Mouse (Mus musculus) layer of hippocampus, adult 18-20 months (tissue): Measurements from ENCODE around the gene Bdh2. TPM values are rescaled to one million over a fixed set of nuclear protein-coding genes. Genes with fewer than 3 reads are reported as not detected.

Experiments used
- DNase-seq, 2 experiments: peaks; one replicate each; pipeline ENCODE4 v3.0.0; 2022; ENCODE audit warnings: low spot score in 2 of 2
- total RNA-seq, 2 experiments: library from RNA; stranded (reverse); gene quantifications; 2 replicates each; pipeline ENCODE4 v1.2.3; 2021

Gene Bdh2
- total RNA-seq, 2 experiments from 2014 or later = 5.4 to 6.3 TPM

DNA sequence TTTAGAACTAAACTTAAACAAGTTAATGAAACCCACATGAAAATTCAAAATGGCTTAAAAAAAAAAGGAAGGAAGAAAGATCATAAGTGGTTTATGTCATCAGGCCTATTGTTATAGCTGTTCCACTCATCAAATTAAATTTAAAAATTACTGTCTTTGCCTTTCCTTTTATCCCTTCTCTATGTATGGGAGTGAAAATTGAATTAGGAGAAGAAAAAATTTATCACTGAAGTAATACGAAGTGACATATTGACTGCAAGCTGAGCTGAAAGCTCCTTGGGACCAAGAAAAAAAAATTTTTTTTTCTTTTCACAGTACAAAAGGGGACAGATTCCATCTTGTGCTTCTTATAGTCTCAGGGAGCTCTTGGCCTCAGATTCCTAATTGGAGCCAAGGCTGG lies 14.5 kb downstream of the Bdh2 start:
- DNase-seq = no peak

DNA sequence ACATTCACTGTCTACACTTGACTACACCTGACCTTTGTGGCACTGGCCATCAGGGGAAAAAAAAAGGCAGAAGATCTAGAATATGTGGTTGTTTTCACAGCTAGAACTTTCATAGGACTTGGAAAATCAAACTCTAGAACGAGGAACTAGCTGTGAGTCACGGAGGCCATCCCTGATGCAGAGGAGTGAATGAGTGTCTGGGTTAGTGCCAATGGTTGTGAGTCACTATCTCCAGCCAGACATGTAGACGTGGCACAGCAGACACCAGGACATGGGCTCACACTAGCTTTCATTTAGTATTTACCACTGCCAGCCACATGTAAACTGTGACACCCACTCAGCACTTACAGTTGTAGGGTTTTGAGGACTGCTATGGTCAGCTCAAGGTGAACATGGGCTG lies 17.5 kb downstream of the Bdh2 start:
- DNase-seq = peak; percentile 14 to 48

DNA sequence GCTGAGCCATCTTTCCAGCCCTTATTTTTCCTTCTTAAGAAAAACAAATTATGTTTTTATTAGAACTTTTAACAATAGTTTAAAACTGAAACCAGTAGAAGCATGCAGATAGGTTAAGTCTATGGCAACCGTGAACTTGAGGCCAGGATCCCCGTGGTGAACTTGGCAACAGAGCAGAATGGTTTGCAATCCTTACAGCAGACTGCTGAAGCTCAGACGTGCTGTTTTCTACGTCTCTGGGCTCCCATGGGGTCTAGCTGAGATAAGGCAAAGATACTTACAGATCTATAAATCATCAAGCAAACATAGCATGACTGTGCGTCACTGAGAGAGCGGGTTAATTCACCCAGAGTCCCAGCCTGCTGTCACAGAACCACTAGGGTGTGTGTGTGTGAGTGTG lies 19.1 kb downstream of the Bdh2 start:
- no peak for DNase-seq

DNA sequence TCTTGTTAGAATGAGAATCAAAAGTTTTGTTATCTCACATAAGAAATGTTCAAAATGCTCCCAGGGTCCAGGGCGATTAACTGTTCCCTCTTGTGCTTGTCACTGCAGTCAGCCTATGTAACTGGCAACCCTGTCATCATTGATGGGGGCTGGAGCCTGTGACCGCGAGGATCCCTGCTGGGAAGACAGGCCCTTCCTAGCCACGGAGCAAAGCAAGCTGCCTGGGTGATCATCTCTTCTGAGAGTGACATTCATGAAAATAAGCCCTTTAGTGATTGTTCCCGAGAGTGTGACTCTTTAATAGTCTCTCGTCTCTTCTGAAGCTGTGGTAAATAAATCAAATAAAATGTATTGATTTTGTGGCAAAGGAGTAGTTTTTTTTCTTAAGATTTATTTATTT lies 23.0 kb downstream of the Bdh2 start:
- DNase-seq = no peak

- DNase-seq = no peak
Measured at GRCm38 (mm10) chr3:135304566-135304965, 23.5 kb downstream of the Bdh2 start.

GRCm38 (mm10) chr3:135307411-135308259 lies 26.6 kb downstream of the Bdh2 start, which contains the start of gene Slc9b2:
Gene Slc9b2 (plus strand): TSS chr3:135307700.
- DNase-seq = peak in 1 of 2 experiments; percentile 11

DNA sequence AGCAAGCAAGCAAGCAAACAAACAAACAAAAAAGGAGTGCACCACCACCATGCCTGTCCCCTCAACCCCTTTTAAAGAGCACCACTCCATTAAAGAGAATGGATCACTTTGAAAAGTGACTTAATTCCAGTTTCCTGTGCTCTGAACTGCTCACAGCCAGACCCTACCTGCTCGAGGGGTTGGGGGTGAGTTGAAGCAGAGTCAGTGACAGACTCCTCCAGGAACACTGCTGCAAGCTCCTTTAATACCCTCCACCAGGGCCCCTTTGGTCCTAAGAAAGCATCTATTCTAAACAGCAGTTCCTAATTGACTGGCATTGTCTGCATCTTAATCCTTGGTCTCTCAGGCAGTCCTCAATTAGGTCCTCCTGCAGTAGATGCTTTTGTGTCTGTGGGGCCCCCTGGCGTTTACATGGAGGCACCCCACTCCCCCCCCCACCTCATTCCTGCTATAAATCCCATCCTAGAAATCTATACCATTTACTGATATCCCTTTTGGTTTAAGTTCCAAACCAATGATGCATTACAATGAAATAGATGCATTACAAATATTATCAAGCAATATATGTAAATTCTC lies 32.0 kb downstream of the Bdh2 start:
- no peak for DNase-seq

GRCm38 (mm10) chr3:135313727-135314126 lies 32.7 kb downstream of the Bdh2 start:
- no peak for DNase-seq

DNA sequence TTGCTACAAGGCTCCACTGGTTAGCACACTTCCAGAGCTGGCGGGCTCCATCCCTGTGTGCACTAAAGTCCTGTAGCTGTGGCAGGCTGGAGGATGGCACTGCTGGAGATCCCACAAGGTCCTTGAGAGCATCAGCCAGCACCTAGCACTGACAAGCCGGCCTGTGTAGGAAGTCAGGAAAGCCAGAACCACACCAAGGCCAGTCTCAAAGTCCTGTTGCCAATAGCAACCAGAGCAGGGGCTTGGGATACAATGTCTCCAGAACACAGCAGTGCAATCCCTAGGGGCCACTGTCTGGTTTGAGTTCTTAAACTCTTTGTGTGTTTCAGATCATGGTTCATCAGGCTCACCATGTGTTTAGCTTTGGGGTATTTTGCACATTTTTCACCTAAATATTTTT lies 33.8 kb downstream of the Bdh2 start:
- no peak for DNase-seq

DNA sequence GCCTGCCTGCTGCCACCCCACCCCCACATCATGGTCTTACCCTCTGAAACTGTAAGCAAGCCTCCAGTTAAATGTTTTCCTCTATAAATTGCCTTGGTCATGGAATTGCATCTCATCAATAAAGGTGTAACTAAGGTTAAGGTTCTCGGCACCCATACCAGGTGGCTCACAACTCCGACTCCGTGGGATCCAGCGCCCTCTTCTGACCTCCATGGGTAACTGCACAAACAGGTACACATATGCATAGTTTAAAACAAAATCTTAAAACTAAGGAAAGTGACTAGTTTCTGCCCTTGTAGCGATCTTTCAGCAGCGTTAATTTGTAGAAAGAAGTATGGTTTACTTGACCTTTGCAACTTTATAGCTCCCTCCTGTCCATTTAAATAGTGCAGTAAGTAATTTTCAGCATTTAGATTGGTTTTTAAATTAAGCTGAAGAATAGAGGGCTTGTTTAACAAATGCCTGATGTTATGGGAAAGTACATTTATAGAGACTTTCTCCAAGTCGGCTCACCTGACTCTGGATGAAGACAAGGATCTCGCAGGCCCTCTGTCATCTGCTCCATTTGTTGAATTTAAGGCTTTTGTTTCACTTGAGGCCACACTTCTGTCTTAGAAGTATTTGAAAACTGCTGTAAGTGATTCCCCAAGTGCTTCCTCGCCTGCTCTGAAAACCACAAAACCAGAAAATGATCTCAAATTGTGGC lies 34.9 kb downstream of the Bdh2 start:
- DNase-seq = no peak

GRCm38 (mm10) chr3:135318331-135318730 lies 37.3 kb downstream of the Bdh2 start:
- no peak for DNase-seq

- DNase-seq = peak in 1 of 2 experiments; percentile 14
Measured at GRCm38 (mm10) chr3:135324354-135324753, 43.3 kb downstream of the Bdh2 start.

- DNase-seq = no peak
Measured at GRCm38 (mm10) chr3:135327176-135327575, 46.2 kb downstream of the Bdh2 start.

- no peak for DNase-seq
Measured at GRCm38 (mm10) chr3:135327601-135328000, 46.6 kb downstream of the Bdh2 start.

GRCm38 (mm10) chr3:135328560-135328959 lies 47.5 kb downstream of the Bdh2 start:
- DNase-seq = peak in 1 of 2 experiments; percentile 31

DNA sequence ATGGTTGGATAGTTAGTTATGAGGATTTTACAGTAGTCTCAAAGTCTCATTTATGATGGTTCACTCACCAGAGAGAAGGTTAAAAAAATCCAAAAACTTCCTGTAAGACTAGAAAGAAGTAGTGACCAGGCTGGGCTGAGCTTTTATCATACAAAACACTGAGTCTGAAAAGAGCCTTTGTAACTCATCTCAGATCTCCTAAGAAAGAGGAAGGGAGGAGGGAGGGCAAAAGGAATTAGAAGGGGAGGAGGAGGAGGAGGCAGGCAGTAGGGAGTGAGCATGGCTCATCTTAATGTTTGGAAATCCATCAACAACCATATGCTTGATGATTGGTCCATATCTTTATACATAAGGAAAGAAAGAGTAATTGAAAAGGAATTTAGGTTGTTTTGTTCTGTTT lies 51.7 kb downstream of the Bdh2 start:
- DNase-seq = no peak

DNA sequence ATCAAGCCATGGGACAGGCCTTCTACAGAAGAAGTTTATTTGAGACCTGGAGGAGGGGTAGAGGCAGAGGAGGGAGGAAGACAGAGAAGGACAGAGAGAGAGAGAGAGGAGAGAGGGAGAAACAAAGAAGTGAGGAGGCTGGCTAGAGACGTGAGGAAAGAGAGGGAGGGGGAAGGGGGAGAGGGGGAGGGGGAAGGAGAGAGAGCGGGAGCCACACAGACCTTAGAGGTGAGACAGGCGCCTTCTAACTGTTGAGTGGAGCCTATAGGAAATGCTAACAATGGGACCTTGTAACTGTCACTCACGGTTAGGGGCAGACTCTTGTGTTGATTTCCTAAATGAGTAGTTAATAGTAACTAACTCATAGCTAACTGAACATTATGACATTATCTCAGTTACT lies 52.7 kb downstream of the Bdh2 start:
- DNase-seq = no peak

- no peak for DNase-seq
Measured at GRCm38 (mm10) chr3:135347739-135348264, 66.8 kb downstream of the Bdh2 start, which contains the start of gene Slc9b1. Gene Slc9b1 (plus strand): TSS chr3:135348029.

DNA sequence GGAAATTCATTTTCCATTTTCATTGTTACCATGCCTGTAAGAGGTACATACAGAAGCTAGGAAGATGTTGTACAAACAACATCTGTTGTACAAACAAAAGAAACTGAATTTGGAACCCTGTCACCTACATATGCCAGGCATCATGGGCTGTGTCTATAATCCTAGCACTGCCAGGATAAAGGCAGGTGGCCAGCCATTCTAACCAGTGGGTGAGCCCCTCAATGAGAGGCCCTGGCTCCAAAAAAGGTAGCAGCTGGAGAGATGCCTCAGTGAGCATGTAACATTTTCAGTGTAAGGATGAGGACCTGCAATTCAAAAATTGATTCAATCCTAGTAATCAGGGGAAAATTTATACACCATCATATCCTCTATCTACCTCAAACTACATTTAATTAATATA lies 68.0 kb downstream of the Bdh2 start:
- no peak for DNase-seq

DNA sequence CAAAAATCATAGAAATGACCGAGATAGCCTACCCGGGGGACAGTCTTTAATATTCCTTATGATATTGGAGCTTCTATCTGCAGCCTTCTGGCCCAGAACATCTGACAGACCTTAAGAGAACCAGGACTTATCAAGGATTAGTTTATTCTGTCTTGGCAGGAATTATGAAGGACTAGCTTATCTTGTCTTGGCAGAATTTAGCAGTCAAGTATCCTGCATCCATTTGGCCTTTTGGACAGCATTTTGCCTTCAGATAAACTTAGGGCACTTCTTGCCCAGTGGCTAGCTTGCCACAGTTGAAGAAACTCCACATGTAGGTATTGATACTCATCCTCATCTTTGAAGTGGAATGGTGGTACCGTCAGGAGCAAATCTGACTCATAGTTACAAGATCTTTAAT lies 70.8 kb downstream of the Bdh2 start:
- no peak for DNase-seq
